Mouse (Mus musculus) midbrain, postnatal 0 days (tissue): ENCODE measurements around the gene Scamp3. TPM values are rescaled to one million over a fixed set of nuclear protein-coding genes. Genes with fewer than 3 reads are reported as not detected.

Source experiments
- ATAC-seq: fragments of 200-750 bp; cut with Nextera tagmentation; 2 replicates; pipeline ENCODE4 v1.8.0; 2017; ENCODE audit warnings: moderate number of reproducible peaks, mild to moderate bottlenecking, moderate TSS enrichment, moderate library complexity; ENCODE audit not compliant: low FRiP score
- DNase-seq: peaks from one replicate; pipeline ENCODE4 v3.0.0-alpha.2; 2015; ENCODE audit warnings: low spot score
- H3K27ac ChIP-seq: fragments of 300-500 bp; sonication (generic); 2 replicates; pipeline ENCODE4 v1.5.1; 2014; ENCODE audit warnings: low read depth, mild to moderate bottlenecking, low read length, mixed read lengths
- H3K27me3 ChIP-seq: fragments of 300-500 bp; sonication (generic); 2 replicates; pipeline ENCODE4 v1.6.1; 2014; ENCODE audit warnings: low read length, control low read depth, mixed read lengths; ENCODE audit not compliant: insufficient read depth
- H3K36me3 ChIP-seq: fragments of 300-500 bp; sonication (generic); 2 replicates; pipeline ENCODE4 v1.6.1; 2014; ENCODE audit warnings: low read length, control low read depth, mixed read lengths; ENCODE audit not compliant: insufficient read depth
- H3K4me1 ChIP-seq: fragments of 300-500 bp; sonication (generic); 2 replicates; pipeline ENCODE4 v1.6.1; 2014; ENCODE audit warnings: mild to moderate bottlenecking, control low read depth, antibody characterized with exemption, low read length, mixed read lengths; ENCODE audit not compliant: insufficient read depth
- H3K4me2 ChIP-seq: fragments of 300-500 bp; sonication (generic); 2 replicates; pipeline ENCODE4 v1.6.1; 2014; ENCODE audit warnings: low read depth, mild to moderate bottlenecking, low read length, mixed read lengths; ENCODE audit not compliant: poor library complexity, severe bottlenecking
- H3K4me3 ChIP-seq: fragments of 300-500 bp; sonication (generic); 2 replicates; pipeline ENCODE4 v1.5.1; 2014; ENCODE audit warnings: low read depth, mild to moderate bottlenecking, low read length, moderate library complexity
- H3K9ac ChIP-seq: fragments of 300-500 bp; sonication (generic); replicated peaks from 2 replicates; pipeline ENCODE4 v1.6.1; 2014; ENCODE audit warnings: mild to moderate bottlenecking, low read length, moderate library complexity, mixed read lengths; ENCODE audit not compliant: poor library complexity, severe bottlenecking
- H3K9me3 ChIP-seq: fragments of 300-500 bp; sonication (generic); 2 replicates; pipeline ENCODE4 v1.6.1; 2016; ENCODE audit warnings: low read length, control low read depth
- CTCF ChIP-seq: IDR thresholded peaks from 2 replicates; pipeline ENCODE4 v1.5.1; 2016; ENCODE audit warnings: antibody characterized with exemption, mild to moderate bottlenecking
- WGBS: fragments of 180-500 bp; shearing (Covaris S2); extraction: QIAGEN DNeasy Blood & Tissue Kit; methylation state at CpG from one replicate; pipeline ENCODE4 v1.1.7; 2014; 5-methylcytosine and 5-hydroxymethylcytosine counted together
- microRNA counts: library from miRNA; unstranded; fragments of <30 nt; microRNA quantifications from one replicate; lab custom pipeline; 2015
- microRNA-seq: library from miRNA; unstranded; fragments of <30 nt; microRNA quantifications from one replicate; pipeline ENCODE4, GENCODE M21; 2016; ENCODE audit warnings: borderline number of aligned reads
- polyA plus RNA-seq: library from polyadenylated mRNA; unstranded; fragments of >200 nt; fragmentation: Nextera tagmentation; extraction: Ambion mirVana; gene quantifications from 2 replicates; pipeline ENCODE4 v1.2.1, GENCODE M21; 2015
- total RNA-seq: library from RNA; depleted of rRNA; stranded (reverse); fragments of >200 nt; gene quantifications from 2 replicates; pipeline ENCODE4 v1.2.3, GENCODE M21; 2014; rRNA removed

Scamp3 gene
- total and polyA plus RNA-seq, 2 experiments from 2014 or later, result 84.8 to 151 TPM

- no peak for ATAC-seq
These were observed 54.1 kb downstream of the Scamp3 start for GRCm38 (mm10) chr3:89231345-89231744.

GRCm38 (mm10) chr3:89231772-89232275, 54.6 kb downstream of the Scamp3 start:
- Histone ChIP-seq H3K4me2 (no peak overlapping the region), H3K9ac (no peak overlapping the region), H3K9me3 (no peaks in the 10 kb centered on the region), H3K36me3 (peaks cover 43% of the 10 kb centered on the region), H3K27ac (no peak overlapping the region), H3K4me3 (no peak overlapping the region), H3K27me3 (no peaks in the 10 kb centered on the region), H3K4me1 (0 out of 2 replicates have a peak, but pooled peaks cover 3% of the 10 kb centered on the region)
- WGBS, result 74% methylated on average over 16 of the region's 16 CpGs
- no peak for DNase-seq
- ATAC-seq, result no peak
- no peak for TF ChIP-seq CTCF

More at GRCm38 (mm10) chr3:89231345-89231744, 54.1 kb downstream of the Scamp3 start:
- Histone ChIP-seq H3K27me3 (no peaks in the 10 kb centered on the region), H3K27ac (no peak overlapping the region), H3K4me2 (no peak overlapping the region), H3K9me3 (no peaks in the 10 kb centered on the region), H3K4me1 (0 out of 2 replicates have a peak, but pooled peaks cover 7% of the 10 kb centered on the region), H3K4me3 (no peak overlapping the region), H3K36me3 (peaks cover 38% of the 10 kb centered on the region), H3K9ac (no peak overlapping the region)
- no peak for DNase-seq
- no peak for TF ChIP-seq CTCF
- WGBS, result 76% methylated on average over 7 of the region's 7 CpGs

MicroRNA genes within 50 kb of the gene (microRNA counts, 519-probe panel; counts per million panel counts)
- 2,265 counts per million, percentile 66 among the panel's probes with 10 or more counts for microRNA mmu-miR-92b (lab: Ali Mortazavi, UCI)

Small RNAs within 50 kb of the gene (microRNA-seq; reads per million reads assigned to microRNA genes)
- 2,489 reads per million, percentile 81 among the genes with 10 or more reads in this experiment for gene Mir92b

Other genes with a start within 250 kb of the Scamp3 start
- gene Ash1l, start 226.9 kb upstream of the Scamp3 start, total RNA-seq, result 25.0 and 29.7 TPM in 2 replicates
- gene Ash1l, start 226.9 kb upstream of the Scamp3 start, polyA plus RNA-seq, result 12.2 and 15.8 TPM in 2 replicates
- 53.5 and 62.3 TPM in 2 replicates for gene Dap3, start 226.3 kb upstream of the Scamp3 start, total RNA-seq
- 108 and 111 TPM in 2 replicates for gene Dap3, start 226.3 kb upstream of the Scamp3 start, polyA plus RNA-seq
- gene Rusc1, start 84.2 kb upstream of the Scamp3 start, total RNA-seq, result 177 and 187 TPM in 2 replicates
- gene Rusc1, start 84.2 kb upstream of the Scamp3 start, polyA plus RNA-seq, result 103 and 107 TPM in 2 replicates
- not detected in 2 replicates for gene Gm43738, start 76.4 kb upstream of the Scamp3 start, total RNA-seq
- gene Gm43738, start 76.4 kb upstream of the Scamp3 start, polyA plus RNA-seq, result not detected in 2 replicates
- 382 and 401 TPM in 2 replicates for gene Fdps, start 75.5 kb upstream of the Scamp3 start, total RNA-seq
- gene Fdps, start 75.5 kb upstream of the Scamp3 start, polyA plus RNA-seq, result 407 and 423 TPM in 2 replicates
- 0.47 TPM in 1 of 2 replicates, not detected in the other for gene Pklr, start 41.3 kb upstream of the Scamp3 start, total RNA-seq
- 0.05 and 0.10 TPM in 2 replicates for gene Pklr, start 41.3 kb upstream of the Scamp3 start, polyA plus RNA-seq
- 94.8 and 97.8 TPM in 2 replicates for gene Hcn3, start 17.3 kb upstream of the Scamp3 start, total RNA-seq
- gene Hcn3, start 17.3 kb upstream of the Scamp3 start, polyA plus RNA-seq, result 44.8 and 46.7 TPM in 2 replicates
- gene Clk2, start 12.7 kb upstream of the Scamp3 start, total RNA-seq, result 38.9 and 44.5 TPM in 2 replicates
- gene Clk2, start 12.7 kb upstream of the Scamp3 start, polyA plus RNA-seq, result 12.1 and 12.6 TPM in 2 replicates
- 12.7 and 22.2 TPM in 2 replicates for gene Fam189b, start 5.7 kb downstream of the Scamp3 start, total RNA-seq
- gene Fam189b, start 5.7 kb downstream of the Scamp3 start, polyA plus RNA-seq, result 32.5 and 37.5 TPM in 2 replicates
- gene Gba, start 25.5 kb downstream of the Scamp3 start, total RNA-seq, result 56.8 and 64.6 TPM in 2 replicates
- 46.1 and 48.3 TPM in 2 replicates for gene Gba, start 25.5 kb downstream of the Scamp3 start, polyA plus RNA-seq
- gene Thbs3, start 37.7 kb downstream of the Scamp3 start, total RNA-seq, result 38.5 and 42.9 TPM in 2 replicates
- gene Thbs3, start 37.7 kb downstream of the Scamp3 start, polyA plus RNA-seq, result 39.0 and 47.6 TPM in 2 replicates
- gene Mtx1, start 49.6 kb downstream of the Scamp3 start, total RNA-seq, result 101 and 108 TPM in 2 replicates
- gene Mtx1, start 49.6 kb downstream of the Scamp3 start, polyA plus RNA-seq, result 176 and 189 TPM in 2 replicates
- gene Muc1, start 51.6 kb downstream of the Scamp3 start, total RNA-seq, result 2.8 and 3.8 TPM in 2 replicates
- 0.52 and 1.5 TPM in 2 replicates for gene Muc1, start 51.6 kb downstream of the Scamp3 start, polyA plus RNA-seq
- gene Krtcap2, start 68.5 kb downstream of the Scamp3 start, total RNA-seq, result 74.7 and 93.9 TPM in 2 replicates
- gene Krtcap2, start 68.5 kb downstream of the Scamp3 start, polyA plus RNA-seq, result 219 TPM in 2 replicates
- 112 and 124 TPM in 2 replicates for gene Trim46, start 68.8 kb downstream of the Scamp3 start, total RNA-seq
- gene Trim46, start 68.8 kb downstream of the Scamp3 start, polyA plus RNA-seq, result 69.1 TPM in 2 replicates
- gene Dpm3, start 81.9 kb downstream of the Scamp3 start, total RNA-seq, result 198 and 223 TPM in 2 replicates
- 69.4 and 81.1 TPM in 2 replicates for gene Dpm3, start 81.9 kb downstream of the Scamp3 start, polyA plus RNA-seq
- gene Slc50a1, start 93.1 kb downstream of the Scamp3 start, total RNA-seq, result 22.8 and 32.0 TPM in 2 replicates
- gene Slc50a1, start 93.1 kb downstream of the Scamp3 start, polyA plus RNA-seq, result 42.4 and 48.7 TPM in 2 replicates
- gene Efna1, start 103.7 kb downstream of the Scamp3 start, total RNA-seq, result 6.6 and 7.1 TPM in 2 replicates
- gene Efna1, start 103.7 kb downstream of the Scamp3 start, polyA plus RNA-seq, result 8.9 and 9.4 TPM in 2 replicates
- 93.5 and 115 TPM in 2 replicates for gene Efna3, start 145.5 kb downstream of the Scamp3 start, total RNA-seq
- gene Efna3, start 145.5 kb downstream of the Scamp3 start, polyA plus RNA-seq, result 52.3 and 58.4 TPM in 2 replicates
- 3.0 and 7.9 TPM in 2 replicates for gene Efna4, start 160.6 kb downstream of the Scamp3 start, total RNA-seq
- 2.5 and 3.5 TPM in 2 replicates for gene Efna4, start 160.6 kb downstream of the Scamp3 start, polyA plus RNA-seq
- gene Adam15, start 172.5 kb downstream of the Scamp3 start, total RNA-seq, result 63.4 and 88.8 TPM in 2 replicates
- gene Adam15, start 172.5 kb downstream of the Scamp3 start, polyA plus RNA-seq, result 73.6 and 79.4 TPM in 2 replicates
- not detected in 2 replicates for gene Dcst2, start 184.5 kb downstream of the Scamp3 start, total RNA-seq
- gene Dcst2, start 184.5 kb downstream of the Scamp3 start, polyA plus RNA-seq, result 0.31 and 0.51 TPM in 2 replicates
- 0.05 TPM in 1 of 2 replicates, not detected in the other for gene Dcst1, start 187.8 kb downstream of the Scamp3 start, total RNA-seq
- 1.1 TPM in 2 replicates for gene Dcst1, start 187.8 kb downstream of the Scamp3 start, polyA plus RNA-seq
- gene Zbtb7b, start 217.3 kb downstream of the Scamp3 start, total RNA-seq, result 2.2 and 4.4 TPM in 2 replicates
- gene Zbtb7b, start 217.3 kb downstream of the Scamp3 start, polyA plus RNA-seq, result 0.53 and 0.88 TPM in 2 replicates
- gene Lenep, start 225.3 kb downstream of the Scamp3 start, total RNA-seq, result 1.8 and 2.3 TPM in 2 replicates
- 0.27 TPM in 1 of 2 replicates, not detected in the other for gene Lenep, start 225.3 kb downstream of the Scamp3 start, polyA plus RNA-seq
- gene Flad1, start 234.4 kb downstream of the Scamp3 start, total RNA-seq, result 32.0 and 34.1 TPM in 2 replicates
- 26.0 and 29.3 TPM in 2 replicates for gene Flad1, start 234.4 kb downstream of the Scamp3 start, polyA plus RNA-seq
- gene Cks1b, start 240.9 kb downstream of the Scamp3 start, total RNA-seq, result 22.4 and 29.2 TPM in 2 replicates
- 68.6 and 69.6 TPM in 2 replicates for gene Cks1b, start 240.9 kb downstream of the Scamp3 start, polyA plus RNA-seq
- 21.7 and 24.9 TPM in 2 replicates for gene Shc1, start 241.0 kb downstream of the Scamp3 start, total RNA-seq
- 11.0 and 12.7 TPM in 2 replicates for gene Shc1, start 241.0 kb downstream of the Scamp3 start, polyA plus RNA-seq